Mouse (Mus musculus): ENCODE data around the gene Rabggta.

Gene Rabggta

GRCm38 (mm10) chr14:55721076-55721475 is 987 bp downstream of the Rabggta start:
- ChIA-PET CTCF (interaction anchor here (0.5 to 2.2 kb wide), 32 partner anchors 9 to 796 kb away, joined by 3 to 21 read pairs (median 4); partner anchors contain the start of genes Mdp1 (in 3 of the 4), A730061H03Rik (in 2 of the 4), Dcaf11 (in 1 of the 4) and Dhrs1 (in 1 of the 4)), POLR2A (interaction anchor here (0.6 to 12.1 kb wide), 95 partner anchors 8 to 808 kb away, joined by 3 to 268 read pairs (median 4); partner anchors contain the start of genes A730061H03Rik (in 4 of the 4), Gmpr2 (in 3 of the 4), Nedd8 (in 3 of the 4) and Tgm1 (in 3 of the 4))

- CTCF ChIA-PET = interaction anchor here (0.5 to 2.2 kb wide), 16 partner anchors 9 to 796 kb away, joined by 3 to 21 read pairs (median 5); partner anchors contain the start of genes Dhrs1 (in 1 of the 4), Dhrs4 (in 1 of the 4), Gmpr2 (in 1 of the 4) and Ltb4r2 (in 1 of the 4)
- POLR2A ChIA-PET = interaction anchor here (0.6 to 12.1 kb wide), 57 partner anchors 9 to 808 kb away, joined by 3 to 268 read pairs (median 5); partner anchors contain the start of genes A730061H03Rik (in 3 of the 4), Gmpr2 (in 3 of the 4), Nedd8 (in 3 of the 4) and Ltb4r2 (in 2 of the 4)
Measured at GRCm38 (mm10) chr14:55720666-55721065, 1.4 kb downstream of the Rabggta start.

- CTCF ChIA-PET = interaction anchor here in 3 of 4 experiments (0.6 to 1.7 kb wide), 5 partner anchors 16 to 121 kb away, joined by 3 to 4 read pairs (median 4); partner anchors contain the start of genes Dhrs1 (in 1 of the 3), Mdp1 (in 1 of the 3) and Nop9 (in 1 of the 3)
- POLR2A ChIA-PET = interaction anchor here (0.5 to 12.1 kb wide), 35 partner anchors 10 to 241 kb away, joined by 3 to 268 read pairs (median 5); partner anchors contain the start of genes Gmpr2 (in 3 of the 4), Nedd8 (in 3 of the 4), Psme2 (in 2 of the 4) and Rnf31 (in 2 of the 4)
Measured at GRCm38 (mm10) chr14:55719737-55720136, 2.3 kb downstream of the Rabggta start.

GRCm38 (mm10) chr14:55716884-55717283 is 5.2 kb downstream of the Rabggta start:
- CTCF ChIA-PET = no interaction called here

GRCm38 (mm10) chr14:55716271-55716670 is 5.8 kb downstream of the Rabggta start:
- POLR2A ChIA-PET = interaction anchor here in 2 of 4 experiments (1.0 to 12.1 kb wide), 4 partner anchors 10 to 45 kb away, joined by 3 to 268 read pairs (median 4); partner anchors contain the start of genes Gmpr2 (in 1 of the 2), Nedd8 (in 1 of the 2) and Tgm1 (in 1 of the 2)
- CTCF ChIA-PET = no interaction called here

More at GRCm38 (mm10) chr14:55716884-55717283, 5.2 kb downstream of the Rabggta start:
- POLR2A ChIA-PET = interaction anchor here in 2 of 4 experiments (1.0 to 12.1 kb wide), 3 partner anchors 10 to 45 kb away, joined by 4 to 268 read pairs (median 5); partner anchors contain the start of genes Gmpr2 (in 1 of the 2), Nedd8 (in 1 of the 2) and Tgm1 (in 1 of the 2)

- POLR2A ChIA-PET = interaction anchor here in 2 of 4 experiments (0.6 to 12.1 kb wide), 8 partner anchors 8 to 810 kb away, joined by 3 to 268 read pairs (median 4); partner anchors contain the start of genes Gmpr2 (in 1 of the 2), Nedd8 (in 1 of the 2), Tgm1 (in 1 of the 2) and Tinf2 (in 1 of the 2)
- CTCF ChIA-PET = interaction anchor here in 3 of 4 experiments (0.7 to 1.0 kb wide), 3 partner anchors 28 to 107 kb away, joined by 3 to 5 read pairs (median 4); no protein-coding TSS in a partner anchor
Measured at GRCm38 (mm10) chr14:55714893-55715292, 7.2 kb downstream of the Rabggta start.

- ChIA-PET POLR2A (interaction anchor here (0.6 to 15.0 kb wide), 23 partner anchors 5 to 245 kb away, joined by 3 to 268 read pairs (median 4); partner anchors contain the start of genes Rabggta (in 4 of the 4), Gmpr2 (in 2 of the 4), Nedd8 (in 2 of the 4) and Dhrs1 (in 1 of the 4)), CTCF (interaction anchor here in 3 of 4 experiments (0.6 to 3.3 kb wide), 5 partner anchors 8 to 212 kb away, joined by 3 to 21 read pairs (median 3); partner anchors contain the start of genes Psme2 (in 1 of the 3) and Rabggta (in 1 of the 3))
Measured at GRCm38 (mm10) chr14:55713729-55714122, 8.3 kb downstream of the Rabggta start, which contains the start of gene Tgm1. Tgm1 (minus strand) TSS chr14:55713926.

GRCm38 (mm10) chr14:55713007-55713728 is 8.9 kb downstream of the Rabggta start:
- ChIA-PET POLR2A (interaction anchor here (0.6 to 15.0 kb wide), 23 partner anchors 6 to 156 kb away, joined by 3 to 268 read pairs (median 4); partner anchors contain the start of genes Rabggta (in 4 of the 4), Gmpr2 (in 2 of the 4), Nedd8 (in 2 of the 4) and Psme2 (in 2 of the 4)), CTCF (interaction anchor here in 3 of 4 experiments (0.6 to 3.3 kb wide), 3 partner anchors 8 to 122 kb away, joined by 4 to 21 read pairs (median 9); partner anchors contain the start of genes Psme2 (in 1 of the 3) and Rabggta (in 1 of the 3))

GRCm38 (mm10) chr14:55711786-55712185 is 10.3 kb downstream of the Rabggta start:
- ChIA-PET POLR2A (interaction anchor here (0.7 to 15.0 kb wide), 30 partner anchors 7 to 171 kb away, joined by 3 to 268 read pairs (median 4); partner anchors contain the start of genes Nedd8 (in 3 of the 4), Rabggta (in 3 of the 4), Gmpr2 (in 2 of the 4) and Mdp1 (in 2 of the 4)), CTCF (interaction anchor here (0.5 to 3.3 kb wide), 11 partner anchors 9 to 233 kb away, joined by 3 to 21 read pairs (median 3); partner anchors contain the start of genes Rabggta (in 2 of the 4), A730061H03Rik (in 1 of the 4), Dcaf11 (in 1 of the 4) and Dhrs4 (in 1 of the 4))

- CTCF ChIA-PET = no interaction called here
Measured at GRCm38 (mm10) chr14:55709509-55709908, 12.6 kb downstream of the Rabggta start.

GRCm38 (mm10) chr14:55707397-55707796 is 14.7 kb downstream of the Rabggta start:
- ChIA-PET CTCF (no interaction called here), POLR2A (interaction anchor here in 2 of 4 experiments (0.7 to 15.0 kb wide), 11 partner anchors 10 to 164 kb away, joined by 3 to 268 read pairs (median 4); partner anchors contain the start of genes Rabggta (in 2 of the 2), Gmpr2 (in 1 of the 2), Mdp1 (in 1 of the 2) and Nedd8 (in 1 of the 2))

More at GRCm38 (mm10) chr14:55709509-55709908, 12.6 kb downstream of the Rabggta start:
- POLR2A ChIA-PET = interaction anchor here in 2 of 4 experiments (0.6 to 15.0 kb wide), 7 partner anchors 10 to 144 kb away, joined by 3 to 268 read pairs (median 3); partner anchors contain the start of genes Rabggta (in 2 of the 2), Gmpr2 (in 1 of the 2), Nedd8 (in 1 of the 2) and Tgm1 (in 1 of the 2)

- POLR2A ChIA-PET = interaction anchor here (0.6 to 15.0 kb wide), 11 partner anchors 11 to 38 kb away, joined by 3 to 268 read pairs (median 4); partner anchors contain the start of genes Rabggta (in 4 of the 4), Gmpr2 (in 2 of the 4), Nedd8 (in 2 of the 4) and Tgm1 (in 1 of the 4)
- CTCF ChIA-PET = interaction anchor here in 1 of 4 experiments (0.5 kb wide), 1 partner anchor 257 kb away, joined by 6 read pairs; no protein-coding TSS in a partner anchor
Measured at GRCm38 (mm10) chr14:55706051-55706600, 15.9 kb downstream of the Rabggta start.

GRCm38 (mm10) chr14:55702761-55703160 is 19.3 kb downstream of the Rabggta start:
- POLR2A ChIA-PET = interaction anchor here (0.8 to 15.0 kb wide), 29 partner anchors 9 to 171 kb away, joined by 3 to 268 read pairs (median 7); partner anchors contain the start of genes Rabggta (in 3 of the 4), Gmpr2 (in 2 of the 4), Nedd8 (in 2 of the 4) and Rec8 (in 2 of the 4)
- CTCF ChIA-PET = interaction anchor here in 2 of 4 experiments (0.8 to 2.5 kb wide), 5 partner anchors 9 to 42 kb away, joined by 3 to 8 read pairs (median 3); partner anchors contain the start of genes Dhrs1 (in 1 of the 2), Nop9 (in 1 of the 2), Rabggta (in 1 of the 2) and Tinf2 (in 1 of the 2)

GRCm38 (mm10) chr14:55701131-55701530 is 20.9 kb downstream of the Rabggta start:
- POLR2A ChIA-PET = interaction anchor here in 3 of 4 experiments (0.9 to 15.0 kb wide), 24 partner anchors 10 to 199 kb away, joined by 3 to 268 read pairs (median 8); partner anchors contain the start of genes Tgm1 (in 3 of the 3), Rabggta (in 2 of the 3), Tinf2 (in 2 of the 3) and A730061H03Rik (in 1 of the 3)
- CTCF ChIA-PET = interaction anchor here in 3 of 4 experiments (0.6 to 2.5 kb wide), 7 partner anchors 11 to 129 kb away, joined by 3 to 8 read pairs (median 4); partner anchors contain the start of gene Tinf2 (in 1 of the 3)

- ChIA-PET POLR2A (interaction anchor here in 3 of 4 experiments (0.7 to 2.0 kb wide), 5 partner anchors 11 to 25 kb away, joined by 3 to 9 read pairs (median 4); partner anchors contain the start of gene Rabggta (in 2 of the 3)), CTCF (interaction anchor here in 2 of 4 experiments (0.5 to 0.7 kb wide), 3 partner anchors 49 to 437 kb away, joined by 4 to 6 read pairs (median 5); partner anchors contain the start of genes Dhrs1 (in 1 of the 2) and Nop9 (in 1 of the 2))
Measured at GRCm38 (mm10) chr14:55697226-55697625, 24.8 kb downstream of the Rabggta start.

- ChIA-PET POLR2A (interaction anchor here in 2 of 4 experiments (0.9 to 3.0 kb wide), 7 partner anchors 13 to 33 kb away, joined by 3 to 20 read pairs (median 4); no protein-coding TSS in a partner anchor), CTCF (no interaction called here)
Measured at GRCm38 (mm10) chr14:55689433-55689832, 32.6 kb downstream of the Rabggta start.

Data from embryonic stem cell, embryonic (primary cell).